Mouse (Mus musculus) 416B (cell line): ENCODE results near the gene Lrpap1.

Experiments used
- DNase-seq: peaks from one replicate; pipeline ENCODE4 v3.0.0; 2011; ENCODE audit warnings: low read depth

Gene Lrpap1

GRCm38 (mm10) chr5:35104960-35105921 is at the start of gene Lrpap1:
TSS of gene Lrpap1 (minus strand) at chr5:35105766.
- DNase-seq = peak; percentile 75

DNA sequence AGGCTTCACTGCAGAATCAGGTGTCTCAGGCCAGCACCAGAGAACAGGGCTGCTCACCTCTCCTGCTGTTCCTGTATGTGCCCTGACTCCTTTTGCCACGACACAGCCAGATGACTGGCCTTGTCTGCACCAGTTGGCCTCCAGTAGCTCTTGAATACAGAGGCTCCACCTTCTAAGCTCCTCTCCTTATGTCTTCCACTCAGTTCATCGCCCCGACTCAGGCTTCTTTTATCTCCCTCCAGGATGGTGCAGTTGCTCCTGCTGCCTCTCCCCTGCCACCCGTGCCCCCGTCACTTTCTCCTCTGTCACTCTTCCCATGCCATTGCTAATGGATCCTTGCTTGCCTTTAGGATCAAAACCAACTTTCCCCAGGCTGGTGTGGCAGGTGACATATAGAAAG is 44.4 kb upstream of the Lrpap1 start:
- no peak for DNase-seq

- DNase-seq = no peak
Measured at GRCm38 (mm10) chr5:35149526-35149925, 44.0 kb upstream of the Lrpap1 start.

- DNase-seq = no peak
Measured at GRCm38 (mm10) chr5:35147963-35148767, 42.6 kb upstream of the Lrpap1 start.

DNA sequence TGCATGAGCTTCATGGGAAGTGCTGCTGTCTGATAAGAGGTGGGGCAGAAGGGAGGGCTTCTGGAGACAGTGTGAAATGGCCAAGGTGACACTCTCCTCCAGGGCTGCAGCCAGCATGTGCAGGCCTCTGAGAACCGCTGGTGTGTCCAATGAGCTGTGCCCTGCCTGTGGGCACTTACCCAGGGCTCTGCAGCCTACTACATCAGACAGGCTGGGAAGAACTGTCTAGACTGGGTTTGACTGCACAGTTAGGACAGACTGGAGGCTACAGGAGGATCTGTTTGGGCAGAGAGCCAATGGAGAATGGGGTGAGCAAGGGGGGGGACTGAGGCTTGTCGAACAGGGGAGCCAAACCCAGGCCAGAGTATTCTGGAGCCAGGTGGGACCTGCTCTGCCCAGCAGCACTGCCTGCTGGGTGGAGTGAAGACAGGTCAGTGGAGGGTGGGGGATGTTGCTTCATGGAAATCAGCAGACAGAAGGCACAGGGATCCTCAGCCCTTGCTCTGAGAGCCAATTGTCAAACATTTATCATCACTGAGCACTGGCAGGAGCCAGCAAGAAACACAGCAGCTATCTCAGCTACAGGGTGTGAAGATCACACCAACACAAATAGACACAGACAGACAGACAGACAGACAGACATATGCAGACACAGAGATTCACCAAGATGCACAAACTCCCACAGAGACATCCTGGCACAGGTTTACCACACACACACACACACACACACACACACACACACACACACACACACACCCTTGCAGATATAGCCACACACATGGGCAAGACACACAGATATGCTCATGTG is 41.8 kb upstream of the Lrpap1 start:
- DNase-seq = no peak

DNA sequence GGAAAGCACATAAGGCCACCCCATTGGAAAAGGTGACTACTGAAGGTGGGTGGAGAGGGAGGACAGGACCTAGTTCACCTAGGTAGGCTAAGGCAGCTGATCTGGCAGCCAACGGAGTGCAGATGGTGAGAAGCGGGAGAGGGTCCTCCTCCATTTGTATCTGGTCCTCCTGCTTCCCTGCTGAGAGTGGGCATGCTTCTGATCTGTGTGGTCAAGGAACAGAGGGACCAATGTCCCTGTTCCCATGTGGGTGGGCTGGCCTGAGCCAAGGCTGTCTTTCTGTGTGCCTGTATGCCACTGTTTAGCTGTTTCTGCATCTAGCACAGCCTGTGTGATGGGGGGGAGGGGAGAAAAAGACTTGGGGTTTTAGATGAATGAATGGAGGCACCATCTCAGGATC is 41.2 kb upstream of the Lrpap1 start:
- DNase-seq = no peak

GRCm38 (mm10) chr5:35144716-35145115 is 39.1 kb upstream of the Lrpap1 start:
- no peak for DNase-seq

DNA sequence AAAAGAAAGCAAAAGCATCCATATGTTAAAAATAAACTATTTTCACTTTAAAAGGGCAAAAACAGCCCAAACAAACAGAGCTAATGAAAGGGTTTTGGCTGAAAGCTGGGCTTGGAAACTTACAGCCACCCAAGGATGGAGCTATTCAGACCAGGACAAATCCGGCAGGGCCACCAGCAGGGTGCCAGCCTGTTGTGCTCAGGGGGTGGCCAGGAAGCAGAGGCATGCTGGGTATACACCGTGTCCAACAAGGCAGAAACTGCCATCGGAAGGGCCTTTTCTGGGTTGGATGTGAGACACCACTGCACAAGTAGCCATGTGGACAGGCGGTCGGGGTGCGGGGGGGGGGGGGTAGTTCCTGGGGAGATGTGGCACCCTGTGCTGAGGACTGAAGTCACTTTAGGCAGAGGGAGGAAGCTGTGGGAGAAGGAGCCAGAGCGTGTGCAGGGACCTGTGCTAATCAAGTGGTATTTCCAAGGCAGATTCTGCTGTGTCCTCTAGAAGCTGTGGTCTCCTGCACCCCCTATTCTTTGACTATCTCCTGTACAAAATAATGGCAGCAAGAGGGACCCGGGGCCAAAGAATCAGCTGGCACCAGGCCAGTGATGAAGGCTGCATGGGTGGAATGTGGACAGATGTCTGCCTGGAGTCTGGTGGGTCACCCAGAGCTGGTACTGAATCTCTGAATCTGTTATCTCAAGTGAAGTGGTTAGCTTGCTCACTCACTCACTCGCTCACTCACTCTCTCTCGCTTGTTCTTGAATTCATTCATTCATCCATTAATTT is 38.1 kb upstream of the Lrpap1 start:
- DNase-seq = no peak

DNA sequence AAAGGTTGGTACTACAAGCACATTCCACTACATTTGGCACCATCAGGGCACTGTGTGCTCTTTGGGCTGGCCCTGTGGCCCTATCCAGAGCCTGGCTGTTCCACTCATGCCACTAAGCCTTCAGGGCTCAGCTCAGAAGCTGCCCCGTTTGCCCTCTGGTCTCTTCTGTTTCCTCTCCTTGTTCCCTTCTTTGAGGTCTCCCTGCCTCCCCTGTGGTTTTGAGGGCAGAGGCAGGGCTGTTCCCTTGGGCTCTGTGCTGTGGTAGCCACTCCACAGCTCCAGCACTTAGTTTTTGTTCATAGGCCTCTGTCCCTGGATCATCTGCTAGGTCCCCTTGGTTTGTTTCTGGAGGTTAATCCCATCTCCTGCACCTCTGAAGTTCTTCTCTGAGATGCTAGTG is 37.3 kb upstream of the Lrpap1 start:
- DNase-seq = peak; percentile 7

DNA sequence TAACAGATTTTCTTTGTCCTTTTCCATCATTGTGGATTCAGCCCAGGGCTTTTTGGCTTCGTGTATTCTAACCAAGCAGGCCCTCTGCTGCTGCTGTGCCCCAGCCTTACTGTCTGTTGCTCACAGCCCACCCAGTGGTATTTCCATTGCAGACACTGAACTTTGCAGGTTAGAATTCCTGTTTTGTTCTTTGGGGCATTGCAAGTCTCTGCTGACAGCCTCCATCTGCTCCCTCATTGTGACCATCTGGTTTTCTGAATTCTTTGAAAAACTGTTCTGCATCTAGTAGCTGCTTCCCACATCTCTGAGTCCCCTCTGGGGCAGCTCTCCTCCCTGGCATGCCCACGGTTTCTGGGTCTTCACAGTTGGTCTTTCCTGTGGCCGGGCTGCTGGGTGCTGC is 35.8 kb upstream of the Lrpap1 start:
- DNase-seq = no peak

GRCm38 (mm10) chr5:35138183-35138611 is 32.6 kb upstream of the Lrpap1 start:
- no peak for DNase-seq

GRCm38 (mm10) chr5:35137510-35138182 is 32.1 kb upstream of the Lrpap1 start:
- DNase-seq = no peak

- no peak for DNase-seq
Measured at GRCm38 (mm10) chr5:35135903-35136302, 30.3 kb upstream of the Lrpap1 start.

DNA sequence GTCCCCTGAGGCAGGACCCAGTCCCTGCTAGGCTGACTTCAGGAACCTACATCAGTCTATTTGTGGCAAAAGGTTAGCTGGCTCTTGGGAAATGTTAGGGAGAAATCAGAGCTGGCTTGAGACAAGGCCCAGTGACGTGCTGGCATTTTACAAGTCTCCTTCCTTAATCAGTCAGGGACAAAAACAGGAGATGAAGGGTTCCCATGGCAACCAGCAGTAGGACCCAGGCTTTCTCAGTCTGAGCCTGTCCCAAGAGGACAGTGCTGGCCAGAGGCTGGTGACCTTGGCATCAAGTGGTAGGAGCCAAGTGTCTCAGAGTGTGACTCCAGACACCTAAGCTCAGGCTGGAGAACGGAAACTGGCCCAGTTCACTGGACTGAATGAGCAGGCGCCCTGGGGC is 28.7 kb upstream of the Lrpap1 start:
- no peak for DNase-seq

DNA sequence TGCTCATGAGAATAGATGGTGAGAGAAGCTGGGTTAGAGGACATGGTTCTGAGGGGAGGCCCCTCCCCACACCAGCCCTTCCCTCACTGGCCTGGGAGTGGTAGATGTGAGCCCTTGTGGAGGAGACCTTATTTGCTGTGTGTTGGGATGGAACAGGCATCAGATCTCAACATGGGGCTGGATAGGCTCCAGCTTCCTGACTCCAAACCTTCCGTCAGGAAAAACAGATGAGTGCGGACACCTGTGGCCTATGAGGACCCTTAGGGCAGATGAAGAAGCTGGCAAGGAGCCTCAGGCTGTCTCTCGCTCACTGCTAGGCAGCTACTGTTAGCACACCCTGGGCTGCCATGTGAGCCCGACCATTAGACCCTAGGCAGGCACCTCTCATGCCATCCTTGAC is 27.9 kb upstream of the Lrpap1 start:
- DNase-seq = no peak

GRCm38 (mm10) chr5:35132278-35132980 is 26.9 kb upstream of the Lrpap1 start:
- DNase-seq = no peak

GRCm38 (mm10) chr5:35131773-35132172 is 26.2 kb upstream of the Lrpap1 start:
- DNase-seq = peak; percentile 66

DNA sequence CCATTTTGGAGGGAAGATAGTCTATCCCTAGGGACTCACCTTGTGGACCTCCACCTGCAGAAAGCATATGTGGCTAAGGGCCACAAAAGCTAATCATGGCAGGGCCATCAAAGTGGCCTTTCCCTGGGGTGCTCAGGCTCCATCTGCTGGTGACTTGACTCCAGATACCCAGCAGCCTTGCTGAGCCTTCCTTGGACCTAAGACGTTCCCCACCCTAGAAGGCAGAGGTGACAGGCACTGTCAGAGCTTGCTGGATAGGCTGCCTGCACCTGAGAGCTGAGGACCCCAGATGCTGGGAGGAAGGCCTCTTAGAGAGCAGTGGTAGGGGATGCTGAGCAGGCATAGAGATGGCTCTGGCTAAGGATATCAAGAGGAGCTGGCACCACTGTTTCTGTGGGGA is 25.7 kb upstream of the Lrpap1 start:
- peak; percentile 6 for DNase-seq

- no peak for DNase-seq
Measured at GRCm38 (mm10) chr5:35129767-35130191, 24.2 kb upstream of the Lrpap1 start.

DNA sequence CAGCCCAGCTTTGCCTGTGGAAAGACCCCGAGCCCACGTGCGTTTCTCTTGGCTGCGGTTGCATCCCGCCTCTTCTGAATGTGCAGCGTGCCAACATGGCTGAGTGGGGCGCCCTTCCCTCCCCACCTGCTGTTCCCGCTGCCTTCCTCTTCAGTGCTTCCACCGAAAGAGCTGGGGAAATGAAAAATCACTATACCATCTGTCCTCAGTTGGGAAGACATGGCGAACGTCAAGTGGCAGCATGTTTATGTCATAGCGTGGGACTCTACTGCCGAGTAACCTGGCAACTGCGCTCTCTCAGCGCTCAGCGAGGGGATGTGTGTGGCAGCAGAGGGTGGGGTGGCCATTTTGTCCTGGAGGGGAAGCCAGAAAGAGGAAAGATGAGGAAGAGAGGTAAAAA is 23.6 kb upstream of the Lrpap1 start:
- no peak for DNase-seq
